Mouse (Mus musculus) B cell, adult 2 months (primary cell): ENCODE measurements around the gene Mthfsd.

Experiments
- DNase-seq, 2 experiments: peaks; one replicate each; pipeline ENCODE4 v3.0.0; 2022

Mthfsd gene

GRCm38 (mm10) chr8:121063649-121064048 lies 44.5 kb downstream of the Mthfsd start:
- DNase-seq, result no peak

- DNase-seq, result no peak
These were observed 45.7 kb downstream of the Mthfsd start for GRCm38 (mm10) chr8:121062521-121062920.

GRCm38 (mm10) chr8:121059098-121059497 lies 49.1 kb downstream of the Mthfsd start:
- DNase-seq, result no peak

- DNase-seq, result no peak
These were observed 50.1 kb downstream of the Mthfsd start for GRCm38 (mm10) chr8:121058081-121058480.

GRCm38 (mm10) chr8:121047441-121047840 lies 60.8 kb downstream of the Mthfsd start:
- peak; percentile 8 to 15 for DNase-seq

GRCm38 (mm10) chr8:121043719-121044440 lies 64.3 kb downstream of the Mthfsd start:
- DNase-seq, result no peak
